Mouse (Mus musculus) B cell, adult (primary cell): ENCODE data around the gene Zfp280d. TPM values are rescaled to one million over a fixed set of nuclear protein-coding genes. Genes with fewer than 3 reads are reported as not detected.

Source experiments
- total RNA-seq: library from RNA; stranded (reverse); gene quantifications from 4 replicates; pipeline ENCODE4 v1.2.4, GENCODE M21; 2023; ENCODE audit not compliant: inconsistent age

Gene Zfp280d
- total RNA-seq: 81.1 to 94.7 TPM (median 86.5 TPM) in 4 replicates

DNA sequence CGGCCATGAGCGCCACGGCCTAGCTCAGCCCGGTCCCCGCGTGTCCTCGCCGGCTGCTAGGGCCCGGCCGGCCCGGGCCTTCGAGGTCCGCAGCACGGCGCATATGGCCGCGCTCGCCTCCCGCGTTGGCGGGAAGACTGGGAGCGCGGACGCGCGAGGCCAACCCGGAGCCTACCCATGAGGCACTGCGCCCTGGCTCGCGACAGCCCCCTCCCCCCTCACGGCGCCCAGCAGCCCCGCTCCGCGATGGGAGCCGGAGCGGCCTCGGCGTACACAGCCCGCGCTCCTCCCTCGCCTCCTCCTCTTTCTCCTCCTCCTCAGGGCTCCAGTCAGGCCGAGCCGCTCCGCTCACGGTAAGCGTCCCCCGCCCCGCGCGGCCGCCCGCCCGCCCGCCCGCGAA is at the start of gene Zfp280d:
Gene Zfp280d, plus strand, starts transcription at position 184 of the 400 bp plus-strand sequence.

Other genes with a start within 250 kb of the Zfp280d start
- gene Tcf12, start 163.0 kb upstream of the Zfp280d start, total RNA-seq: 154 to 180 TPM (median 176 TPM) in 4 replicates
- 2.0 to 3.3 TPM (median 2.6 TPM) in 4 replicates for gene Mns1, start 163.2 kb downstream of the Zfp280d start, total RNA-seq
- gene Tex9, start 217.4 kb downstream of the Zfp280d start, total RNA-seq: 20.5 to 26.6 TPM (median 24.6 TPM) in 4 replicates